Mouse (Mus musculus): ENCODE data around the gene Prdx5. TPM values are rescaled to one million over a fixed set of nuclear protein-coding genes. Genes with fewer than 3 reads are reported as not detected.
"Not testable (repeated sequence)": the region's sequence is repeated elsewhere in the genome, so short reads cannot be mapped to it uniquely, and the experiment has no call there.

The Prdx5 gene
- total and polyA plus RNA-seq, 2 experiments from 2014 or later: 182 to 424 TPM

DNA sequence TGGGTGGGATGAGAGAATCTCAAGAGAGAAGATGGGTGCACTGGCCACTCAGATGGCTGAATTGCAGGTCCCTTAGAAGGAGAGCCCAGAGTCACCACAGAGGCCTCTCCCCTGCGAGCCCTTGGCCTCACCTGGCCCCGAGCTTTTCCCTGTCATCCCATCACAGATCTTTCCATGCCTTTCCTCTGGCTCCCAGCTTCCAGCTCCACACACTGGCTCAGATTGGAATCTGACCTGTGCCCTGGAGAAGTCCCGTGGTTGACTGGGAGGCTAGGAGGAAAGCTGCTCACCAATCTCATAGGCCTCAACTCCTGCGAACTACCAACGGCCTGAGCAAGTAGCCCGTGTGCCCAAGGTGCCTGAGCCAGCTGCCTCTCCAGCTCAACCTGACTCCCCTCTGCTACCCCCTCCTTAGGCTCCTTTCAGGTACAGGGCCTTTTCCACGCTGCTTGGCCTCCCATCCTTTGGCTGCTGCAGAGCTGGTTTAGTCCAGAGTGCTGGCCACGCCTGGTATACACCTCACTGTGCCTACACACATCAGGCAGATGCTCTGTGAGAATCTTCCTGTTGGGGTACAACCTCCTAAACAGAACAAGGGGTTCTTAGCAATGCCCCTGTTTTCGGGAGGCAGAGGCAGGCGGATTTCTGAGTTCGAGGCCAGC lies 4.3 kb downstream of the Prdx5 start:
- Histone ChIP-seq H3K4me2 (ENCODE audit: low read depth) (no peak overlapping the region), H3K9me3 (ENCODE audit: low read length) (no peaks in the 10 kb centered on the region), H3K27me3 (ENCODE audit: insufficient read depth, low read length) (no peaks in the 10 kb centered on the region), H3K4me1 (ENCODE audit: insufficient read depth) (peaks cover 12% of the 10 kb centered on the region), H3K27ac (ENCODE audit: low read depth, low read length) (no peak overlapping the region), H3K4me3 (ENCODE audit: low read depth, low read length) (no peak overlapping the region), H3K36me3 (ENCODE audit: insufficient read depth) (peaks cover 21% of the 10 kb centered on the region), H3K9ac (no peak overlapping the region)
- ATAC-seq (no peak), DNase-seq (no peak)
- TF ChIP-seq CTCF (IDR thresholded peaks at IDR 0.05; ENCODE audit: low read depth): no peak
- 94% methylated on average over 11 of the region's 11 CpGs for WGBS

DNA sequence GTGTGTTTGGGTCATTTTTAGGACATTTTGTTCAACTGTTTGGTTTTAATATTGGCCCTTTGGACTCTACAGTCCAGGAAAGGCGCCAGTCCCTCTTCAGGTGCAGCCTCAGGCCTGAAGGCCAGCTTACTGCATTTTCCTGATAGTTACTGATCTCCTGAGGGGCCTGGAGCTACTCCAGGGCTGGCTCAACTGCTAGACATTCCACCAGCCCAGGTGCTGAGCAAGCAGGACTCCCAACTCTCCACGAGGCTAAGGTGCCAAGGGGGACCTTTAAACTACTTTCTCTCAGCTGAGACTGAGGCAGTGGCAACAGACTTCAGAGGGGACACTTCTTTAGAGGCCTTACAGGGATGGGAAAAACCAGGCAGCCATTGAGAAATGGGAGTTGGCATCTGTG lies 5.1 kb downstream of the Prdx5 start:
- Histone ChIP-seq H3K9ac (no peak overlapping the region), H3K4me1 (ENCODE audit: insufficient read depth) (peaks cover 12% of the 10 kb centered on the region), H3K27ac (ENCODE audit: low read depth, low read length) (no peak overlapping the region), H3K9me3 (ENCODE audit: low read length) (no peaks in the 10 kb centered on the region), H3K36me3 (ENCODE audit: insufficient read depth) (peaks cover 21% of the 10 kb centered on the region), H3K27me3 (ENCODE audit: insufficient read depth, low read length) (no peaks in the 10 kb centered on the region), H3K4me3 (ENCODE audit: low read depth, low read length) (no peak overlapping the region), H3K4me2 (ENCODE audit: low read depth) (no peak overlapping the region)
- WGBS: 75% methylated on average over 2 of the region's 2 CpGs
- no peak for TF ChIP-seq CTCF (IDR thresholded peaks at IDR 0.05; ENCODE audit: low read depth)
- DNase-seq (no peak), ATAC-seq (no peak)

DNA sequence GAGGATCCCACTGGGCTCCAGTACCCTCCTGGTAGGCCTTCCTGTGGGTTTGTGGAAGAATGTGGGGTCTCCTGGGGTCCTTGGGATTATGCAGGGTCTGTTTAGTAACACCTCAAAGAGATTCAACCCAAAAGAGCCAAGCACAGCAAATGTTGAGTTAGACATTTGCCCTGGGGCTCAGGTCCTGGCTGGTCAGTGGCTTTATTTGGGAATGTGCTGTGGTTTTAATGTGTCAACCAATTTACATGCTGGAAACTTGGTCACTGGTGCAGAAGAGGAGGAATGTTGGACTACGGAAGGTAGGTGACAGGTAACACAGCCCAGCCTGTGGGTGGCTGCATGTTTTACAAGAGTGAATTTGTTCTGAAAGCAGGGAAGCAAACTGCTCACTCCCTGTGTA lies 6.9 kb downstream of the Prdx5 start:
- H3K4me1 ChIP-seq (ENCODE audit: insufficient read depth): 0 out of 2 replicates have a peak, but pooled peaks cover 2% of the 10 kb centered on the region
- no peak overlapping the region for H3K9ac ChIP-seq
- H3K4me2 ChIP-seq (ENCODE audit: low read depth): no peak overlapping the region
- no peak for DNase-seq
- TF ChIP-seq CTCF (IDR thresholded peaks at IDR 0.05; ENCODE audit: low read depth): no peak
- H3K36me3 ChIP-seq (ENCODE audit: insufficient read depth): peaks cover 21% of the 10 kb centered on the region
- ATAC-seq: no peak
- H3K27me3 ChIP-seq (ENCODE audit: insufficient read depth, low read length): no peaks in the 10 kb centered on the region
- no peaks in the 10 kb centered on the region for H3K9me3 ChIP-seq (ENCODE audit: low read length)
- H3K27ac ChIP-seq (ENCODE audit: low read depth, low read length): no peak overlapping the region
- H3K4me3 ChIP-seq (ENCODE audit: low read depth, low read length): no peak overlapping the region
- WGBS: 94% methylated on average over 1 of the region's 1 CpGs

DNA sequence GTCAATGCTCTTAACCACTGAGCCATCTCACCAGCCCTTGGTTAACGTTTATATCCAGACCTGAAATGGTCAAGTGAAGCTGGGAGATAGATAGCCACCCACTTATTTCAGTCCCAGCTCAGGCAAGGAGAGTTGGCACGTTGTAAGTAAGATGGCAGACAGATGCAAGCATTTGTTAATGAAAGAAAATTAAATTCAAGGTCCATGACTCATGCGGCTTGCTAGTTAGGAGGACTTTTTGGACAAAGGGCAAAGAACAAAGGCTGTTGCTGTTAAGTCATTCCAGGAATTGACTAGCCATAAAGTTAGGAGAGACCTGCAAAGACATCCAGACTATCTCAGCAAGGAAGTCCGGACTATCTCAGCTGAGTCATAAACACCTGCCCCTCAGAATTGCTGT lies 10.3 kb downstream of the Prdx5 start:
- no peak for ATAC-seq
- Histone ChIP-seq H3K27ac (ENCODE audit: low read depth, low read length) (no peak overlapping the region), H3K27me3 (ENCODE audit: insufficient read depth, low read length) (no peaks in the 10 kb centered on the region), H3K4me3 (ENCODE audit: low read depth, low read length) (no peak overlapping the region), H3K4me1 (ENCODE audit: insufficient read depth) (no peaks in the 10 kb centered on the region), H3K9ac (no peak overlapping the region), H3K36me3 (ENCODE audit: insufficient read depth) (peaks cover under 1% of the 10 kb centered on the region; the same call in 1 of the 2 replicates), H3K9me3 (ENCODE audit: low read length) (0 out of 2 replicates have a peak, but pooled peaks cover 3% of the 10 kb centered on the region), H3K4me2 (ENCODE audit: low read depth) (no peak overlapping the region)
- DNase-seq: no peak
- TF ChIP-seq CTCF (IDR thresholded peaks at IDR 0.05; ENCODE audit: low read depth): no peak
- WGBS: 80% methylated on average over 4 of the region's 4 CpGs

DNA sequence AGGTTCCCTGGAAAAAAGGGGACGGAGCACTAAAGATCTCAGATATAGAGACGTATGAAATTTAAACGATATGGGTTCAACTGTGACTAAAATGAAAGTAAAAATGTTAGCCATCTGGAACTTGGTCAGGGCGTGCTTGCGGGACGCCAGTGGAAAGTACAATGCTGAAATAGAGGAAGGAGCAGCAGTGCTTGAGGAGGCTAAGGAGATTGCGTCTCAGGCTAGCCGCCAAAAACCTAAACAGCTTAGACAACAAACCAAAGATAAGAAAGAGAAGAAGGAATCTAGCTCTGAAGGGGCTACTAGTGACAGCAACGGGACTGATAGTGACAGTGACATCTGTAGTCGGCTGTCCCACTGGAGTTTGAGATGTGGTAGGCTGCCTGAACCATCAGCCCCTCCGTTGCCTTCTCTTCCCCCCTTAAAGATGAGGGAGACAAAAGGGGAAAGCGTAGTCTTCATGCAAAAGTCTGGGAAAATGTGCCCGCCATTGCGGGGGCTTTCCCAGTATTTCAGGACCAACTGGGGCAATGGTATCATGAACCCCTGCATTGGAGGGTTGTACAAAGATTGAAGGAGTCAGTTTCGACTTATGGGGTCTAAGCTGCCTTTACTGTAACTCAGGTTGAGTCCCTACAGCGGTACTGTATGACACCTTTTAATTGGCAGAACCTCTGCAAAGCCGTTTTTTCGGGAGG lies 14.1 kb downstream of the Prdx5 start:
- H3K9ac ChIP-seq; H3K4me3 ChIP-seq (ENCODE audit: low read depth, low read length); H3K4me1 ChIP-seq (ENCODE audit: insufficient read depth); H3K27ac ChIP-seq (ENCODE audit: low read depth, low read length); H3K27me3 ChIP-seq (ENCODE audit: insufficient read depth, low read length); ATAC-seq; H3K9me3 ChIP-seq (ENCODE audit: low read length); H3K4me2 ChIP-seq (ENCODE audit: low read depth); DNase-seq; H3K36me3 ChIP-seq (ENCODE audit: insufficient read depth): not testable (repeated sequence)
- WGBS: 93% methylated on average over 18 of the region's 18 CpGs

DNA sequence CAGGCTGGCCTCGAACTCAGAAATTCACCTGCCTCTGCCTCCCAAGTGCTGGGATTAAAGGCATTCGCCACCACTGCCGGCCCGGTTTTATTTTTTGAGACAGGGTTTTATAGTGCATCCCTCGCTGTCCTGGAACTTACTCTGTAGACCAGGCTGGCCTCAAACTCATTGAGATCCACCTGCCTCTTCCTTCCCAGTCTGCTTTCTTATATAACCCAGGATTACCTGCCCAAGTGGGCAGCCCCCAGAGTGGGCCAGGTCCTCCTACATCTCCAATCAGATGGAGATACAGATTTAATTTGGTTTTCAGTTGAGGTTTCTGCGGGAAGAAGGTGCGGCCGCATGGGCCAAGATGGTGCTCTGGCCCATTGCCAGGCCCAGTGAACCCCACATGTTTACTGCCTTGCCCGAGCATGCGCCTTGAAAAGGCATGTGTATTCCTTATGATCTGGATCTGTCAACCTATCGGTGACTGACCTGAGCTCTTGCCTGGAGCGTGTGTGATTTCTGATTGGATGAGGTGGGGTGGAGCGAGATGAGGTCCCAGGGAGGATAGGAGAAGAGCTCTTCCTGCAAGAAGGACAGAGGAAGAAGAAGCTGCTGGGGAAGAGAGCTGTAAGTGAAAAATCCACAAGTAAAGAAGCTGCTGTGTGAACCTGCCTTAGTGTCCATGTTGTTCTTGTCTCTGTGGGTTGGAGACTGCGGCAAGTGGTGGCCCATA lies 16.0 kb downstream of the Prdx5 start:
- Histone ChIP-seq H3K4me3 (ENCODE audit: low read depth, low read length) (no peak overlapping the region), H3K36me3 (ENCODE audit: insufficient read depth) (no peaks in the 10 kb centered on the region), H3K27me3 (ENCODE audit: insufficient read depth, low read length) (no peaks in the 10 kb centered on the region), H3K4me2 (ENCODE audit: low read depth) (no peak overlapping the region), H3K9me3 (ENCODE audit: low read length) (0 out of 2 replicates have a peak, but pooled peaks cover 3% of the 10 kb centered on the region), H3K4me1 (ENCODE audit: insufficient read depth) (no peaks in the 10 kb centered on the region), H3K27ac (ENCODE audit: low read depth, low read length) (no peak overlapping the region), H3K9ac (no peak overlapping the region)
- ATAC-seq (no peak), DNase-seq (no peak)
- 92% methylated on average over 14 of the region's 14 CpGs for WGBS
- TF ChIP-seq CTCF (IDR thresholded peaks at IDR 0.05; ENCODE audit: low read depth): no peak

DNA sequence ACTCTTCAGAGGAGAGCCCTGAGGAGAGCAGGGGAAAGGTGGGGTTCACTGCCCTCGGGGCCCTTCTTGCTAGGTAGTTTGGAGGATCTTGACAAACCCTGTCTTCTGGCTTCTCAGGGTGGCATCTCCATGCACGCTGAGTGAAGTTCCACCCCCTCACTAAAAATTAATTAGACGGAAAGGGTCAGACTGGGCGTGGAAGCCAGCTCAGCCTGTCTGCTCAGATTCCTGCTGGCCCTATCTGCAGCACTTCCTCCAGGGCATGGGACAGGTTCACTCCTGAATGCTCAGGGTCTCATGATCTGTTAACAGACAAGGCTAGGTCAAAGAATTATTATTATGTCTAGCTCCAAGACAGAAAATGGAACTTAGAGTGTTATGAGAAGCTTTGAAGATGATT lies 17.4 kb downstream of the Prdx5 start:
- H3K9me3 ChIP-seq (ENCODE audit: low read length): 0 out of 2 replicates have a peak, but pooled peaks cover 2% of the 10 kb centered on the region
- no peaks in the 10 kb centered on the region for H3K27me3 ChIP-seq (ENCODE audit: insufficient read depth, low read length)
- no peak for ATAC-seq
- TF ChIP-seq CTCF (IDR thresholded peaks at IDR 0.05; ENCODE audit: low read depth): no peak
- no peak overlapping the region for H3K4me3 ChIP-seq (ENCODE audit: low read depth, low read length)
- no peak overlapping the region for H3K4me2 ChIP-seq (ENCODE audit: low read depth)
- no peak for DNase-seq
- H3K9ac ChIP-seq: no peak overlapping the region
- 76% methylated on average over 4 of the region's 4 CpGs for WGBS
- H3K36me3 ChIP-seq (ENCODE audit: insufficient read depth): no peaks in the 10 kb centered on the region
- no peaks in the 10 kb centered on the region for H3K4me1 ChIP-seq (ENCODE audit: insufficient read depth)
- no peak overlapping the region for H3K27ac ChIP-seq (ENCODE audit: low read depth, low read length)
